Mouse (Mus musculus): ENCODE results near the gene Gm28171.
"Not testable (repeated sequence)": the region's sequence is repeated elsewhere in the genome, so short reads cannot be mapped to it uniquely, and the experiment has no call there.

Gene Gm28171

GRCm38 (mm10) chrY:5793095-5793494 lies at the start of gene Gm28171:
Gene Gm28171, plus strand, starts transcription at chrY:5793395.
- DNase-seq (ENCODE audit: low spot score in 2 of 2) = not testable (repeated sequence)
